ENCODE assay signal across 24 mouse cellular contexts in genomic region chr14:77975702-77976101, GRCm38 (mm10).
DNase-seq lines count a peak whose midpoint lies in the region; ATAC-seq and TF ChIP-seq lines count a peak whose summit lies in the region.
"Had no signal": no experiment of that assay in that cellular context is flagged by ENCODE, and none has a peak within 500 bp of the region (broad histone marks: within the 10 kb centered on the region; RNA-seq: fewer than 3 reads in every experiment).

No protein-coding gene starts in this region.

- no peak overlapping the region for H3K4me2 ChIP-seq in kidney, embryonic 15.5 days
- 0 out of 2 replicates have a peak overlapping the region, but pooled peaks have one; percentile 23 for H3K4me2 ChIP-seq in liver, postnatal 0 days (ENCODE audit: low read depth, low read length)
- H3K4me2 ChIP-seq in liver, embryonic 12.5 days, result no peak overlapping the region
- no peak overlapping the region for H3K4me2 ChIP-seq in hindbrain, postnatal 0 days (ENCODE audit: low read depth, low read length)
- H3K4me2 ChIP-seq: embryonic facial prominence, embryonic 12.5 days; forebrain, embryonic 15.5 days; heart, embryonic 12.5 days; liver, embryonic 11.5 days; lung, embryonic 15.5 days; neural tube, embryonic 15.5 days; stomach, embryonic 15.5 days had no signal

- TF ChIP-seq POLR2A in kidney, adult 2 months (IDR thresholded peaks at IDR 0.05; ENCODE audit: low read depth, low read length), result no peak

- H3K4me1 ChIP-seq in kidney, adult 2 months (ENCODE audit: control insufficient read depth, insufficient read depth, low read length), result peaks cover 3% of the 10 kb centered on the region; the same call in 1 of the 2 replicates
- peaks cover 3% of the 10 kb centered on the region; the same call in 1 of the 2 replicates for H3K4me1 ChIP-seq in kidney, embryonic 15.5 days
- no peaks in the 10 kb centered on the region for H3K4me1 ChIP-seq in liver, postnatal 0 days (ENCODE audit: insufficient read depth)
- no peaks in the 10 kb centered on the region for H3K4me1 ChIP-seq in liver, embryonic 12.5 days
- no peaks in the 10 kb centered on the region for H3K4me1 ChIP-seq in hindbrain, postnatal 0 days (ENCODE audit: insufficient read depth, low read length)
- H3K4me1 ChIP-seq: embryonic facial prominence, embryonic 12.5 days; forebrain, embryonic 15.5 days; heart, embryonic 12.5 days; hindbrain, embryonic 10.5 days; lung, embryonic 15.5 days; stomach, embryonic 15.5 days had no signal

- H3K4me3 ChIP-seq in kidney, adult 2 months (ENCODE audit: insufficient read depth, low read depth, low read length), result no peak overlapping the region
- H3K4me3 ChIP-seq in kidney, embryonic 15.5 days (replicated peaks), result no peak overlapping the region
- no peak overlapping the region for H3K4me3 ChIP-seq in liver, postnatal 0 days (ENCODE audit: low read depth, low read length)
- H3K4me3 ChIP-seq in liver, embryonic 12.5 days, result no peak overlapping the region
- no peak overlapping the region for H3K4me3 ChIP-seq in hindbrain, postnatal 0 days (ENCODE audit: low read length)
- H3K4me3 ChIP-seq: embryonic facial prominence, embryonic 12.5 days; forebrain, embryonic 15.5 days; heart, embryonic 12.5 days; hindbrain, embryonic 10.5 days; lung, embryonic 15.5 days; neural tube, embryonic 15.5 days; stomach, embryonic 15.5 days had no signal

- no peak overlapping the region for H3K9ac ChIP-seq in kidney, embryonic 15.5 days
- no peak overlapping the region for H3K9ac ChIP-seq in liver, postnatal 0 days (replicated peaks)
- no peak overlapping the region for H3K9ac ChIP-seq in liver, embryonic 12.5 days
- no peak overlapping the region for H3K9ac ChIP-seq in hindbrain, postnatal 0 days (replicated peaks; ENCODE audit: low read length)
- H3K9ac ChIP-seq: embryonic facial prominence, embryonic 12.5 days; forebrain, embryonic 15.5 days; heart, embryonic 12.5 days; lung, embryonic 15.5 days; neural tube, embryonic 15.5 days; stomach, embryonic 15.5 days had no signal

- no peak for TF ChIP-seq CTCF in kidney, adult 2 months (conservative IDR thresholded peaks at IDR 0.05; ENCODE audit: insufficient read depth, insufficient read length, low read depth, low read length)
- no peak for TF ChIP-seq CTCF in liver, postnatal 0 days (IDR thresholded peaks at IDR 0.05; ENCODE audit: low read depth)
- TF ChIP-seq CTCF in hindbrain, postnatal 0 days (IDR thresholded peaks at IDR 0.05; ENCODE audit: low read depth), result no peak

- H3K9me3 ChIP-seq in kidney, embryonic 15.5 days (replicated peaks), result no peaks in the 10 kb centered on the region
- H3K9me3 ChIP-seq in liver, postnatal 0 days (ENCODE audit: low read length), result no peaks in the 10 kb centered on the region
- no peaks in the 10 kb centered on the region for H3K9me3 ChIP-seq in liver, embryonic 12.5 days (replicated peaks)
- no peaks in the 10 kb centered on the region for H3K9me3 ChIP-seq in hindbrain, postnatal 0 days (ENCODE audit: low read length)
- H3K9me3 ChIP-seq: embryonic facial prominence, embryonic 12.5 days; forebrain, embryonic 15.5 days; heart, embryonic 12.5 days; hindbrain, embryonic 10.5 days; lung, embryonic 15.5 days; neural tube, embryonic 15.5 days; stomach, embryonic 15.5 days had no signal

- no peak for ATAC-seq in kidney, embryonic 15.5 days (replicated peaks; ENCODE audit: low FRiP score)
- ATAC-seq in liver, postnatal 0 days, result no peak
- no peak for ATAC-seq in liver, embryonic 12.5 days
- ATAC-seq in common myeloid progenitor, adult 5-6 weeks (replicated peaks; ENCODE audit: low read depth, poor library complexity, severe bottlenecking), result peak; percentile 79
- no peak for ATAC-seq in hindbrain, postnatal 0 days
- ATAC-seq: forebrain, embryonic 15.5 days had no signal

- H3K27ac ChIP-seq in kidney, adult 2 months (ENCODE audit: insufficient read depth, low read depth, low read length), result no peak overlapping the region
- H3K27ac ChIP-seq in kidney, embryonic 15.5 days, result no peak overlapping the region
- no peak overlapping the region for H3K27ac ChIP-seq in liver, postnatal 0 days (ENCODE audit: low read depth)
- H3K27ac ChIP-seq in liver, embryonic 12.5 days, result no peak overlapping the region
- no peak overlapping the region for H3K27ac ChIP-seq in hindbrain, postnatal 0 days
- H3K27ac ChIP-seq: embryonic facial prominence, embryonic 12.5 days; forebrain, embryonic 15.5 days; hindbrain, embryonic 10.5 days; lung, embryonic 15.5 days; macrophage; stomach, embryonic 15.5 days had no signal

- H3K36me3 ChIP-seq in kidney, adult 2 months (ENCODE audit: control insufficient read depth, insufficient read depth, low read length), result no peaks in the 10 kb centered on the region
- H3K36me3 ChIP-seq in kidney, embryonic 15.5 days, result no peaks in the 10 kb centered on the region
- H3K36me3 ChIP-seq in liver, postnatal 0 days (replicated peaks; ENCODE audit: insufficient read depth, low read length), result no peaks in the 10 kb centered on the region
- H3K36me3 ChIP-seq in liver, embryonic 12.5 days, result no peaks in the 10 kb centered on the region
- H3K36me3 ChIP-seq in hindbrain, postnatal 0 days (ENCODE audit: insufficient read depth, low read length), result no peaks in the 10 kb centered on the region
- H3K36me3 ChIP-seq: embryonic facial prominence, embryonic 12.5 days; forebrain, embryonic 15.5 days; heart, embryonic 12.5 days; hindbrain, embryonic 10.5 days; lung, embryonic 15.5 days; neural tube, embryonic 15.5 days; stomach, embryonic 15.5 days had no signal

- no peaks in the 10 kb centered on the region for H3K27me3 ChIP-seq in kidney, adult 2 months (replicated peaks; ENCODE audit: control insufficient read depth, insufficient read depth, low read length)
- H3K27me3 ChIP-seq in kidney, embryonic 15.5 days, result no peaks in the 10 kb centered on the region
- H3K27me3 ChIP-seq in liver, postnatal 0 days (ENCODE audit: insufficient read depth, low read length), result no peaks in the 10 kb centered on the region
- no peaks in the 10 kb centered on the region for H3K27me3 ChIP-seq in liver, embryonic 12.5 days (replicated peaks)
- no peaks in the 10 kb centered on the region for H3K27me3 ChIP-seq in hindbrain, postnatal 0 days (ENCODE audit: insufficient read depth, low read length)
- H3K27me3 ChIP-seq: embryonic facial prominence, embryonic 12.5 days; forebrain, embryonic 15.5 days; heart, embryonic 12.5 days; lung, embryonic 15.5 days; neural tube, embryonic 15.5 days; stomach, embryonic 15.5 days had no signal

- no peak for TF ChIP-seq EP300 in liver, postnatal 0 days (IDR thresholded peaks at IDR 0.05; ENCODE audit: low read depth)

- WGBS in kidney, adult 2 months, result 54% methylated on average over 8 of the region's 8 CpGs
- 56% methylated on average over 8 of the region's 8 CpGs for WGBS in kidney, embryonic 15.5 days
- WGBS in liver, postnatal 0 days (ENCODE audit: insufficient replicate concordance), result 40% methylated on average over 8 of the region's 8 CpGs
- 50% methylated on average over 8 of the region's 8 CpGs for WGBS in liver, embryonic 12.5 days (ENCODE audit: insufficient replicate concordance)
- 76% methylated on average over 8 of the region's 8 CpGs for WGBS in hindbrain, postnatal 0 days

- DNase-seq in kidney, adult 2 months, result peak; percentile 31
- no peak for DNase-seq in liver, postnatal 0 days
- DNase-seq in CD4-positive helper T cell, adult 2 months (ENCODE audit: low read depth, low spot score), result peak; percentile 17
- DNase-seq in testis, postnatal 10 days (ENCODE audit: low spot score), result no peak
- no peak for DNase-seq in hindbrain, postnatal 0 days (ENCODE audit: low spot score)
- DNase-seq: B cell, adult 2 months; cerebellum, adult 11-12 months; gastrocnemius, postnatal 10 days; heart, postnatal 10 days; kidney, adult 11 months; thymus, adult 18-20 months; thymus, postnatal 36 days had no signal

Comparison
In these comparisons a context has a peak if more than half of its experiments do, and no peak if none do; other contexts are left out.
1. DNase-seq: peak in kidney, adult 2 months (single experiment) and CD4-positive helper T cell, adult 2 months (single experiment); none in liver, postnatal 0 days (single experiment), testis, postnatal 10 days (single experiment) and hindbrain, postnatal 0 days (single experiment).